Mouse (Mus musculus): ENCODE measurements around the gene Aldh3b3. TPM values are rescaled to one million over a fixed set of nuclear protein-coding genes. Genes with fewer than 3 reads are reported as not detected.
"Not testable (repeated sequence)": the region's sequence is repeated elsewhere in the genome, so short reads cannot be mapped to it uniquely, and the experiment has no call there.

Aldh3b3 gene
- total RNA-seq, 2 experiments from 2014 or later: not detected

- DNase-seq: peak; percentile 63
Measured at GRCm38 (mm10) chr19:3935896-3936850, 22.3 kb upstream of the Aldh3b3 start.

GRCm38 (mm10) chr19:3942315-3942714 lies 16.1 kb upstream of the Aldh3b3 start:
- no peak for DNase-seq

- DNase-seq: no peak
Measured at GRCm38 (mm10) chr19:3942986-3943735, 15.3 kb upstream of the Aldh3b3 start.

GRCm38 (mm10) chr19:3945872-3946564 lies 12.4 kb upstream of the Aldh3b3 start:
- no peak for DNase-seq

GRCm38 (mm10) chr19:3946715-3947114 lies 11.7 kb upstream of the Aldh3b3 start:
- no peak for DNase-seq

- DNase-seq: no peak
Measured at GRCm38 (mm10) chr19:3947813-3948212, 10.6 kb upstream of the Aldh3b3 start.

GRCm38 (mm10) chr19:3948546-3948945 lies 9.9 kb upstream of the Aldh3b3 start:
- DNase-seq: no peak

GRCm38 (mm10) chr19:3950331-3950730 lies 8.1 kb upstream of the Aldh3b3 start:
- no peak for DNase-seq

GRCm38 (mm10) chr19:3951461-3951860 lies 7.0 kb upstream of the Aldh3b3 start:
- DNase-seq: no peak

- DNase-seq: no peak
Measured at GRCm38 (mm10) chr19:3952099-3952498, 6.3 kb upstream of the Aldh3b3 start.

GRCm38 (mm10) chr19:3955033-3955432 lies 3.4 kb upstream of the Aldh3b3 start:
- DNase-seq: no peak

- DNase-seq: no peak
Measured at GRCm38 (mm10) chr19:3955804-3956203, 2.6 kb upstream of the Aldh3b3 start.

GRCm38 (mm10) chr19:3957296-3958036 lies 979 bp upstream of the Aldh3b3 start:
- DNase-seq: not testable (repeated sequence)

- DNase-seq: no peak
Measured at GRCm38 (mm10) chr19:3959030-3959429, 585 bp downstream of the Aldh3b3 start.

GRCm38 (mm10) chr19:3960211-3960610 lies 1.8 kb downstream of the Aldh3b3 start:
- no peak for DNase-seq

GRCm38 (mm10) chr19:3961805-3962204 lies 3.4 kb downstream of the Aldh3b3 start:
- DNase-seq: not testable (repeated sequence)

- no peak for DNase-seq
Measured at GRCm38 (mm10) chr19:3962469-3962868, 4.0 kb downstream of the Aldh3b3 start.

GRCm38 (mm10) chr19:3964030-3964429 lies 5.6 kb downstream of the Aldh3b3 start:
- DNase-seq: no peak

GRCm38 (mm10) chr19:3966330-3967075 lies 8.1 kb downstream of the Aldh3b3 start:
- no peak for DNase-seq

- DNase-seq: no peak
Measured at GRCm38 (mm10) chr19:3967258-3967657, 8.8 kb downstream of the Aldh3b3 start.

- DNase-seq: no peak
Measured at GRCm38 (mm10) chr19:3972229-3972628, 13.8 kb downstream of the Aldh3b3 start, which contains the start of gene Aldh3b2. TSS of gene Aldh3b2 (plus strand) at chr19:3972328.

Data from gastrocnemius, postnatal 25 days (tissue).